Mouse (Mus musculus): ENCODE measurements around the gene Spred3. TPM values are rescaled to one million over a fixed set of nuclear protein-coding genes. Genes with fewer than 3 reads are reported as not detected.

Gene Spred3
- polyA plus RNA-seq, 1 experiment: 0.04 TPM

GRCm38 (mm10) chr7:29119526-29119925, 50.7 kb downstream of the Spred3 start:
- no peaks in the 10 kb centered on the region for H3K9me3 ChIP-seq (ENCODE audit: control insufficient read depth, low read length)
- no peaks in the 10 kb centered on the region for H3K36me3 ChIP-seq (ENCODE audit: control insufficient read depth)
- H3K27me3 ChIP-seq (ENCODE audit: control insufficient read depth): no peaks in the 10 kb centered on the region; the same call in 1 of the 2 replicates
- no peak overlapping the region for H3K4me3 ChIP-seq (replicated peaks)
- H3K4me1 ChIP-seq (ENCODE audit: control insufficient read depth): peaks cover 1% of the 10 kb centered on the region
- no peak for TF ChIP-seq GATA1 (IDR thresholded peaks at IDR 0.05; ENCODE audit: low read length)

DNA sequence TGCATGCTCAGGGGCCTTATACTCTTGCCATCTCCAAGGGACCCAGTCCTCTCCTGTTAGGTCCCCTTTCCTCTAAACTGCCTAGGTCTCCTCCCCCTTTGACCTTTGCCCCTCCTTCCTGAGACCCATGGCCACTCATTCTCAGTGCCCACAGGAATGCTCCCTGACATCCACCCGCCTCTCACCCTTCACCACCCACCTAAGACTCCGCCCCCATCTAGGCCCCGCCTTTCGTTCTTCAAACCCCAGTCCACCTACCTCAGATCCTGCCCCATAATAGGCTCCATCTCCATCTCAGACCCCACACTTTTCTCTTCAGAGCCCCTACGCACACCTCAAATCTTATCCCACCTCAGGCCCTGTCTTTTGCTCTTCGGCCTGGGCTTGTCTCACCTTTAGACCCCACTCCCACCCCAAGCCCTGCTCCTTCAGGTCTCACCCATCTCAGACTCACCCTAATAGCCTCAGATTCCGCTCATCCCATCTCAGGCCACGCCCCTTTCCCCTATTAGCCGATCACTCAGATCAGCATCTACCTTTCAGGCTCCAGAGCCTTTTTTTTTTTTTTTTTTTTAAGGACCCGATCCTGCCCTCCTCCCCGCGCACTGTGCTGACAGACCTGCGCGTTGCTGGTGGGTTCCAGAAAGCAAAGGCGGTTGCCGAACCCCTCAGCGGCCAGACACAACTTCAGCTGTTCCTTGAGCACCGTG, 51.9 kb downstream of the Spred3 start:
- no peaks in the 10 kb centered on the region for H3K9me3 ChIP-seq (ENCODE audit: control insufficient read depth, low read length)
- H3K36me3 ChIP-seq (ENCODE audit: control insufficient read depth): no peaks in the 10 kb centered on the region
- H3K4me1 ChIP-seq (ENCODE audit: control insufficient read depth): no peaks in the 10 kb centered on the region
- H3K4me3 ChIP-seq (replicated peaks): no peak overlapping the region
- no peak for TF ChIP-seq TAL1 (IDR thresholded peaks at IDR 0.05; ENCODE audit: low read length)
- H3K27me3 ChIP-seq (ENCODE audit: control insufficient read depth): no peaks in the 10 kb centered on the region

DNA sequence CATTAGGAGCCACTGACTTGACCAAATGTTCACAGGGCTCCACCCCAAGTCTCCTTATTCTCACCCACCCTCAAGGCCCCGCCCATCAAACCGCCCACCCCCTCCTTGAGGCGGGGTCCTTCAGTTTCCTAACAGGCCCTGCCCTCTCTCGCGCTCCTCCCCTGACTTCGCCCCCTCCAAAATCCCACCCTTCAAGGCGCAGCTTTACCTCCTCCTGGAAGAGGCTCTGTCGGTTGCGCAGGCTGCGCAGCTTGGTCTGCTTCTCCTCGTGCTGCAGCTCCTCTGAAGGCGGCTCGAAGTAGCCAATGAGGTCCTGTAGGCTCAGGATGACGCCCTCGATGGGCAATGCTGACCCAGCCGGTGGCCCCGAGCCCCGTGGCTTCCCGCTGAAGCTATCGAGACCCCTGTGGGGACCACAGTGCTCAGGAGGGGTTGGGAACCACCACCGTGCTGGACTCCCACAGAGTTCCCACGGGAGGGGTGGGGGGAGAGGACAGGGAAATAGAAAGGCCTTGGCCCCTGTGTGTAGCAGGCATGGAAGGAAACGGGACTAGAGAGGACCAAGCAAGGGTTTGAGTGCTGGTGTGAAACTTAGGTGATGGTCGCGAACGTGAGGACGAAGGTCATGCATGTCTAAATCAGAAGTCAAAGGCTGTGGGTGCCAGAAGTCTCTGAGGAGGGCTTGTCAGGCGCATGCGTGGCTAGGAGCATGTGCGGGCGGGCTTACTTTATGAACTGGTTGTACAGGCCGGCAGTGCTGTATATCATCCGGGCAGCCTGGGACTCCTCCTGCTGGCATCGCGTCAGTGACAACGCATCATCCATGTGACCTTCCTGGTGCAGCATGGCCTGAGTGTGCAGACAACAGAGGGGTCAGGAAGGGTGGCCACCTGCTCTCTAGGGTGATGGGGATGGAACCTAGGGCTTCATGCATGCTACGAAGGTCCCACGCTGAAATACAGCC, 60.9 kb downstream of the Spred3 start:
- no peak overlapping the region for H3K4me3 ChIP-seq (replicated peaks)
- no peak for TF ChIP-seq GATA1 (IDR thresholded peaks at IDR 0.05; ENCODE audit: low read length)
- TF ChIP-seq TAL1 (IDR thresholded peaks at IDR 0.05; ENCODE audit: low read length): no peak

More for the DNA sequence above, 60.9 kb downstream of the Spred3 start:
- no peaks in the 10 kb centered on the region for H3K9me3 ChIP-seq (ENCODE audit: control insufficient read depth, low read length)
- no peaks in the 10 kb centered on the region for H3K27me3 ChIP-seq (ENCODE audit: control insufficient read depth)
- no peaks in the 10 kb centered on the region for H3K36me3 ChIP-seq (ENCODE audit: control insufficient read depth)
- peaks cover 3% of the 10 kb centered on the region; the same call in 1 of the 2 replicates for H3K4me1 ChIP-seq (ENCODE audit: control insufficient read depth)

Other genes with a start within 250 kb of the Spred3 start
- 86.9 and 109 TPM in 2 replicates for gene Actn4, start 208.1 kb downstream of the Spred3 start, polyA plus RNA-seq (2012)
- 17.8 and 48.0 TPM in 2 replicates for gene Eif3k, start 188.5 kb downstream of the Spred3 start, polyA plus RNA-seq (2012)
- gene Map4k1, start 188.4 kb downstream of the Spred3 start, polyA plus RNA-seq (2012): 8.4 and 11.7 TPM in 2 replicates
- gene Ryr1, start 45.2 kb downstream of the Spred3 start, polyA plus RNA-seq (2012): under 0.01 TPM in 1 of 2 replicates, not detected in the other
- 0.03 TPM in 1 of 2 replicates, not detected in the other for gene Rasgrp4, start 35.6 kb downstream of the Spred3 start, polyA plus RNA-seq (2012)
- gene Fam98c, start 14.2 kb downstream of the Spred3 start, polyA plus RNA-seq (2012): 1.1 TPM in 2 replicates
- gene Ggn, start 201 bp downstream of the Spred3 start, polyA plus RNA-seq (2012): 0.07 TPM in 1 of 2 replicates, not detected in the other
- gene Psmd8, start 10.3 kb upstream of the Spred3 start, polyA plus RNA-seq (2012): 11.2 and 15.7 TPM in 2 replicates
- not detected in 2 replicates for gene Catsperg1, start 43.6 kb upstream of the Spred3 start, polyA plus RNA-seq (2012)
- gene Kcnk6, start 62.1 kb upstream of the Spred3 start, polyA plus RNA-seq (2012): 0.08 TPM in 1 of 2 replicates, not detected in the other
- gene Yif1b, start 67.9 kb upstream of the Spred3 start, polyA plus RNA-seq (2012): 6.4 and 6.9 TPM in 2 replicates
- 0.19 TPM in 1 of 2 replicates, not detected in the other for gene 2200002D01Rik, start 78.1 kb upstream of the Spred3 start, polyA plus RNA-seq (2012)
- gene Spint2, start 111.5 kb upstream of the Spred3 start, polyA plus RNA-seq (2012): 0.50 and 0.57 TPM in 2 replicates
- 0.07 TPM in 1 of 2 replicates, not detected in the other for gene Ppp1r14a, start 118.9 kb upstream of the Spred3 start, polyA plus RNA-seq (2012)
- gene Dpf1, start 133.5 kb upstream of the Spred3 start, polyA plus RNA-seq (2012): 0.06 and 0.13 TPM in 2 replicates